Mouse (Mus musculus) heart, embryonic 13.5 days (tissue): ENCODE data around the gene Hmg20a. TPM values are rescaled to one million over a fixed set of nuclear protein-coding genes. Genes with fewer than 3 reads are reported as not detected.

ENCODE experiments used
- ATAC-seq: fragments of 200-750 bp; cut with Nextera tagmentation; 2 replicates; pipeline ENCODE4 v1.8.0; 2017; ENCODE audit warnings: moderate TSS enrichment; ENCODE audit not compliant: insufficient number of reproducible peaks, low FRiP score, low TSS enrichment; ENCODE audit errors: extremely low read depth
- H3K27ac ChIP-seq: fragments of 300-500 bp; sonication (generic); replicated peaks from 2 replicates; pipeline ENCODE4 v1.5.1; 2015; ENCODE audit warnings: moderate library complexity, mild to moderate bottlenecking, inconsistent platforms
- H3K27me3 ChIP-seq: fragments of 300-500 bp; sonication (generic); replicated peaks from 2 replicates; pipeline ENCODE4 v1.6.1; 2015; ENCODE audit warnings: mild to moderate bottlenecking, inconsistent platforms
- H3K36me3 ChIP-seq: fragments of 300-500 bp; sonication (generic); 2 replicates; pipeline ENCODE4 v1.6.1; 2015; ENCODE audit warnings: mild to moderate bottlenecking, inconsistent platforms
- H3K4me1 ChIP-seq: fragments of 300-500 bp; sonication (generic); 2 replicates; pipeline ENCODE4 v1.6.1; 2015; ENCODE audit warnings: inconsistent platforms
- H3K4me2 ChIP-seq: fragments of 300-500 bp; sonication (generic); 2 replicates; pipeline ENCODE4 v1.6.1; 2015; ENCODE audit warnings: inconsistent platforms, mild to moderate bottlenecking, moderate library complexity
- H3K4me3 ChIP-seq: fragments of 300-500 bp; sonication (generic); 2 replicates; pipeline ENCODE4 v1.5.1; 2015; ENCODE audit warnings: moderate library complexity, mild to moderate bottlenecking, inconsistent platforms
- H3K9ac ChIP-seq: fragments of 300-500 bp; sonication (generic); 2 replicates; pipeline ENCODE4 v1.6.1; 2015; ENCODE audit warnings: inconsistent platforms, mild to moderate bottlenecking, moderate library complexity
- H3K9me3 ChIP-seq: fragments of 300-500 bp; sonication (generic); 2 replicates; pipeline ENCODE4 v1.6.1; 2016; ENCODE audit warnings: inconsistent platforms
- WGBS: fragments of 180-500 bp; shearing (Covaris S2); methylation state at CpG from one replicate; pipeline ENCODE4 v1.1.7; 2015; ENCODE audit warnings: mixed read lengths; 5-methylcytosine and 5-hydroxymethylcytosine counted together
- polyA plus RNA-seq: library from polyadenylated mRNA; unstranded; fragments of >200 nt; fragmentation: Nextera tagmentation; extraction: Ambion mirVana; gene quantifications from 2 replicates; pipeline ENCODE4 v1.2.1, GENCODE M21; 2015

The Hmg20a gene
- polyA plus RNA-seq, 1 experiment from 2014 or later, result 51.0 TPM

- Histone ChIP-seq H3K9ac (0 out of 2 replicates have a peak overlapping the region, but pooled peaks have one; percentile 24), H3K4me3 (no peak overlapping the region), H3K9me3 (no peaks in the 10 kb centered on the region), H3K4me1 (peaks cover 34% of the 10 kb centered on the region), H3K27me3 (no peaks in the 10 kb centered on the region), H3K36me3 (peaks cover 67% of the 10 kb centered on the region), H3K27ac (peak overlapping the region; percentile 71), H3K4me2 (peak overlapping the region; percentile 8; the same call in 1 of the 2 replicates)
- WGBS, result 17% methylated on average over 7 of the region's 7 CpGs
- no peak for ATAC-seq
These were observed 51.9 kb downstream of the Hmg20a start for GRCm38 (mm10) chr9:56470291-56470690.

- Histone ChIP-seq H3K9ac (no peak overlapping the region), H3K27ac (no peak overlapping the region), H3K27me3 (no peaks in the 10 kb centered on the region), H3K36me3 (peaks cover 82% of the 10 kb centered on the region), H3K4me3 (no peak overlapping the region), H3K4me1 (no peaks in the 10 kb centered on the region), H3K4me2 (no peak overlapping the region), H3K9me3 (no peaks in the 10 kb centered on the region)
- 73% methylated on average over 5 of the region's 5 CpGs for WGBS
- no peak for ATAC-seq
These were observed 60.7 kb downstream of the Hmg20a start for GRCm38 (mm10) chr9:56478975-56479647.

GRCm38 (mm10) chr9:56482623-56483022 is 64.2 kb downstream of the Hmg20a start:
- 87% methylated on average over 4 of the region's 4 CpGs for WGBS
- Histone ChIP-seq H3K27me3 (no peaks in the 10 kb centered on the region), H3K4me1 (peaks cover 18% of the 10 kb centered on the region), H3K27ac (no peak overlapping the region), H3K9ac (no peak overlapping the region), H3K4me3 (no peak overlapping the region), H3K36me3 (peaks cover 70% of the 10 kb centered on the region), H3K4me2 (no peak overlapping the region), H3K9me3 (no peaks in the 10 kb centered on the region)
- no peak for ATAC-seq

GRCm38 (mm10) chr9:56485423-56485822 is 67.0 kb downstream of the Hmg20a start:
- Histone ChIP-seq H3K9ac (no peak overlapping the region), H3K4me1 (peaks cover 37% of the 10 kb centered on the region), H3K9me3 (no peaks in the 10 kb centered on the region), H3K27ac (0 out of 2 replicates have a peak overlapping the region, but pooled peaks have one; percentile 20), H3K36me3 (peaks cover 83% of the 10 kb centered on the region), H3K4me2 (no peak overlapping the region), H3K27me3 (no peaks in the 10 kb centered on the region), H3K4me3 (no peak overlapping the region)
- 96% methylated on average over 1 of the region's 1 CpGs for WGBS
- ATAC-seq, result no peak

- 72% methylated on average over 3 of the region's 3 CpGs for WGBS
- Histone ChIP-seq H3K27me3 (no peaks in the 10 kb centered on the region), H3K36me3 (peaks cover 83% of the 10 kb centered on the region), H3K4me1 (peaks cover 37% of the 10 kb centered on the region), H3K9ac (no peak overlapping the region), H3K9me3 (no peaks in the 10 kb centered on the region), H3K4me3 (no peak overlapping the region), H3K4me2 (no peak overlapping the region), H3K27ac (no peak overlapping the region)
- ATAC-seq, result no peak
These were observed 67.7 kb downstream of the Hmg20a start for GRCm38 (mm10) chr9:56486158-56486557.

GRCm38 (mm10) chr9:56487651-56488050 is 69.2 kb downstream of the Hmg20a start:
- Histone ChIP-seq H3K4me2 (no peak overlapping the region), H3K4me1 (peaks cover 37% of the 10 kb centered on the region), H3K9me3 (no peaks in the 10 kb centered on the region), H3K27ac (no peak overlapping the region), H3K36me3 (peaks cover 84% of the 10 kb centered on the region), H3K4me3 (no peak overlapping the region), H3K27me3 (no peaks in the 10 kb centered on the region), H3K9ac (no peak overlapping the region)
- no peak for ATAC-seq
- WGBS, result 79% methylated on average over 3 of the region's 3 CpGs

- H3K36me3 ChIP-seq, result peaks cover 81% of the 10 kb centered on the region
- H3K4me3 ChIP-seq, result no peak overlapping the region
- H3K4me2 ChIP-seq, result no peak overlapping the region
- no peaks in the 10 kb centered on the region for H3K27me3 ChIP-seq
- H3K9ac ChIP-seq, result no peak overlapping the region
- no peak overlapping the region for H3K27ac ChIP-seq
- no peak for ATAC-seq
- H3K4me1 ChIP-seq, result peaks cover 50% of the 10 kb centered on the region
- no peaks in the 10 kb centered on the region for H3K9me3 ChIP-seq
- 78% methylated on average over 3 of the region's 3 CpGs for WGBS
These were observed 74.0 kb downstream of the Hmg20a start for GRCm38 (mm10) chr9:56492391-56492790.

GRCm38 (mm10) chr9:56492916-56493315 is 74.5 kb downstream of the Hmg20a start:
- peaks cover 77% of the 10 kb centered on the region for H3K36me3 ChIP-seq
- H3K4me1 ChIP-seq, result peaks cover 55% of the 10 kb centered on the region
- H3K4me3 ChIP-seq, result no peak overlapping the region
- no peak overlapping the region for H3K9ac ChIP-seq
- WGBS, result 65% methylated on average over 1 of the region's 1 CpGs
- no peak overlapping the region for H3K4me2 ChIP-seq
- H3K27me3 ChIP-seq, result no peaks in the 10 kb centered on the region
- H3K9me3 ChIP-seq, result no peaks in the 10 kb centered on the region
- no peak for ATAC-seq
- no peak overlapping the region for H3K27ac ChIP-seq

GRCm38 (mm10) chr9:56495088-56495487 is 76.7 kb downstream of the Hmg20a start:
- Histone ChIP-seq H3K27ac (peak overlapping the region; percentile 92), H3K9me3 (no peaks in the 10 kb centered on the region), H3K27me3 (no peaks in the 10 kb centered on the region), H3K36me3 (peaks cover 55% of the 10 kb centered on the region), H3K4me2 (no peak overlapping the region), H3K4me3 (no peak overlapping the region), H3K9ac (peak overlapping the region; percentile 20; the same call in 1 of the 2 replicates), H3K4me1 (peaks cover 52% of the 10 kb centered on the region)
- WGBS, result 52% methylated on average over 7 of the region's 7 CpGs
- no peak for ATAC-seq

GRCm38 (mm10) chr9:56495795-56496232 is 77.4 kb downstream of the Hmg20a start:
- Histone ChIP-seq H3K27me3 (no peaks in the 10 kb centered on the region), H3K9me3 (no peaks in the 10 kb centered on the region), H3K4me3 (no peak overlapping the region), H3K4me2 (no peak overlapping the region), H3K27ac (peak overlapping the region; percentile 92), H3K9ac (peak overlapping the region; percentile 24; the same call in 1 of the 2 replicates), H3K4me1 (peaks cover 55% of the 10 kb centered on the region), H3K36me3 (peaks cover 48% of the 10 kb centered on the region)
- no peak for ATAC-seq
- WGBS, result 39% methylated on average over 5 of the region's 5 CpGs

GRCm38 (mm10) chr9:56496567-56496966 is 78.2 kb downstream of the Hmg20a start:
- Histone ChIP-seq H3K4me3 (no peak overlapping the region), H3K27ac (peak overlapping the region; percentile 92), H3K4me2 (no peak overlapping the region), H3K27me3 (no peaks in the 10 kb centered on the region), H3K9ac (no peak overlapping the region), H3K4me1 (peaks cover 63% of the 10 kb centered on the region), H3K9me3 (no peaks in the 10 kb centered on the region), H3K36me3 (peaks cover 40% of the 10 kb centered on the region)
- WGBS, result 75% methylated on average over 5 of the region's 5 CpGs
- ATAC-seq, result no peak
